Mouse (Mus musculus): Measurements from ENCODE around the gene Tex11. TPM values are rescaled to one million over a fixed set of nuclear protein-coding genes. Genes with fewer than 3 reads are reported as not detected.
"Not testable (repeated sequence)": the region's sequence is repeated elsewhere in the genome, so short reads cannot be mapped to it uniquely, and the experiment has no call there.

Gene Tex11
- under 1 TPM in 1 of 2 experiments, not detected in 1; 0.10 TPM for total RNA-seq (2021)

GRCm38 (mm10) chrX:101059541-101059940, at the start of gene Tex11:
Gene Tex11, minus strand, starts transcription at chrX:101059667.
- intact Hi-C loops (cut with DNase I) = no loop called here
- no peak for DNase-seq (ENCODE audit: low spot score in 2 of 2)

GRCm38 (mm10) chrX:101085920-101086319, 26.5 kb upstream of the Tex11 start, which contains the start of gene Slc7a3:
Gene Slc7a3, minus strand, starts transcription at chrX:101086020.
- DNase-seq (ENCODE audit: low spot score in 2 of 2) = no peak
- intact Hi-C loops (cut with DNase I) = no loop called here

- intact Hi-C loops (cut with DNase I); DNase-seq (ENCODE audit: low spot score in 2 of 2): not testable (repeated sequence)
These were observed 25.7 kb upstream of the Tex11 start for GRCm38 (mm10) chrX:101085211-101085610.

- DNase-seq (ENCODE audit: low spot score in 2 of 2) = no peak
- intact Hi-C loops (cut with DNase I) = no loop called here
These were observed 24.7 kb upstream of the Tex11 start for GRCm38 (mm10) chrX:101084192-101084591.

GRCm38 (mm10) chrX:101065245-101065644, 5.8 kb upstream of the Tex11 start:
- no peak for DNase-seq (ENCODE audit: low spot score in 2 of 2)

GRCm38 (mm10) chrX:101063503-101063902, 4.0 kb upstream of the Tex11 start:
- DNase-seq (ENCODE audit: low spot score in 2 of 2) = no peak

More at GRCm38 (mm10) chrX:101065245-101065644, 5.8 kb upstream of the Tex11 start:
- intact Hi-C loops (cut with DNase I) = no loop called here

GRCm38 (mm10) chrX:100943640-100944039, 115.8 kb downstream of the Tex11 start:
- DNase-seq (ENCODE audit: low spot score in 2 of 2) = no peak
- intact Hi-C loops (cut with DNase I) = loop anchor here (10.0 kb wide), 2 partner anchors 169 to 309 kb away; no protein-coding TSS in a partner anchor

More at GRCm38 (mm10) chrX:101063503-101063902, 4.0 kb upstream of the Tex11 start:
- intact Hi-C loops (cut with DNase I) = no loop called here

GRCm38 (mm10) chrX:100839211-100839610, 220.3 kb downstream of the Tex11 start:
- intact Hi-C loops (cut with DNase I) = no loop called here
- DNase-seq (ENCODE audit: low spot score in 2 of 2) = no peak

- DNase-seq (ENCODE audit: low spot score in 2 of 2) = no peak
- intact Hi-C loops (cut with DNase I) = no loop called here
These were observed 226.7 kb downstream of the Tex11 start for GRCm38 (mm10) chrX:100832806-100833205.

- DNase-seq (ENCODE audit: low spot score in 2 of 2) = no peak
- intact Hi-C loops (cut with DNase I) = no loop called here
These were observed 233.9 kb downstream of the Tex11 start for GRCm38 (mm10) chrX:100825557-100825956.

- intact Hi-C loops (cut with DNase I) = no loop called here
These were observed 238.3 kb downstream of the Tex11 start for GRCm38 (mm10) chrX:100821149-100821548.

GRCm38 (mm10) chrX:100818681-100819080, 240.8 kb downstream of the Tex11 start:
- DNase-seq (ENCODE audit: low spot score in 2 of 2) = no peak
- intact Hi-C loops (cut with DNase I) = no loop called here

More at GRCm38 (mm10) chrX:100821149-100821548, 238.3 kb downstream of the Tex11 start:
- DNase-seq (ENCODE audit: low spot score in 2 of 2) = no peak

- intact Hi-C loops (cut with DNase I) = no loop called here
- no peak for DNase-seq (ENCODE audit: low spot score in 2 of 2)
These were observed 243.7 kb downstream of the Tex11 start for GRCm38 (mm10) chrX:100815766-100816165.

- no peak for DNase-seq (ENCODE audit: low spot score in 2 of 2)
- intact Hi-C loops (cut with DNase I) = no loop called here
These were observed 245.3 kb downstream of the Tex11 start for GRCm38 (mm10) chrX:100814139-100814538.

- DNase-seq (ENCODE audit: low spot score in 2 of 2) = no peak
- intact Hi-C loops (cut with DNase I) = no loop called here
These were observed 248.3 kb downstream of the Tex11 start for GRCm38 (mm10) chrX:100811129-100811528.

GRCm38 (mm10) chrX:100802034-100802433, 257.4 kb downstream of the Tex11 start:
- DNase-seq (ENCODE audit: low spot score in 2 of 2) = no peak
- intact Hi-C loops (cut with DNase I) = no loop called here

GRCm38 (mm10) chrX:100800643-100801042, 258.8 kb downstream of the Tex11 start:
- DNase-seq (ENCODE audit: low spot score in 2 of 2) = no peak
- intact Hi-C loops (cut with DNase I) = no loop called here

- intact Hi-C loops (cut with DNase I) = no loop called here
- peak; percentile 57 to 60 for DNase-seq (ENCODE audit: low spot score in 2 of 2)
These were observed 261.5 kb downstream of the Tex11 start for GRCm38 (mm10) chrX:100797851-100798527.

- DNase-seq (ENCODE audit: low spot score in 2 of 2) = no peak
- intact Hi-C loops (cut with DNase I) = no loop called here
These were observed 262.1 kb downstream of the Tex11 start for GRCm38 (mm10) chrX:100797370-100797769.

- DNase-seq (ENCODE audit: low spot score in 2 of 2) = no peak
- intact Hi-C loops (cut with DNase I) = no loop called here
These were observed 262.8 kb downstream of the Tex11 start for GRCm38 (mm10) chrX:100796741-100797090.

GRCm38 (mm10) chrX:100796041-100796740, 263.3 kb downstream of the Tex11 start:
- no peak for DNase-seq (ENCODE audit: low spot score in 2 of 2)

More at GRCm38 (mm10) chrX:100796041-100796740, 263.3 kb downstream of the Tex11 start:
- intact Hi-C loops (cut with DNase I) = no loop called here
